Mouse (Mus musculus) hindbrain, postnatal 0 days (tissue): ENCODE data around the gene Xiap. TPM values are rescaled to one million over a fixed set of nuclear protein-coding genes. Genes with fewer than 3 reads are reported as not detected.

Experiments used
- ATAC-seq: fragments of 200-750 bp; cut with Nextera tagmentation; 2 replicates; pipeline ENCODE4 v1.8.0; 2017; ENCODE audit warnings: mild to moderate bottlenecking, moderate TSS enrichment, moderate library complexity
- DNase-seq: peaks from one replicate; pipeline ENCODE4 v3.0.0-alpha.2; 2015; ENCODE audit warnings: low spot score
- H3K27ac ChIP-seq: fragments of 300-500 bp; sonication (generic); 2 replicates; pipeline ENCODE4 v1.5.1; 2014; ENCODE audit warnings: mild to moderate bottlenecking
- H3K27me3 ChIP-seq: fragments of 300-500 bp; sonication (generic); 2 replicates; pipeline ENCODE4 v1.6.1; 2014; ENCODE audit warnings: low read length, mixed read lengths; ENCODE audit not compliant: insufficient read depth
- H3K36me3 ChIP-seq: fragments of 300-500 bp; sonication (generic); 2 replicates; pipeline ENCODE4 v1.6.1; 2014; ENCODE audit warnings: low read length, mixed read lengths; ENCODE audit not compliant: insufficient read depth
- H3K4me1 ChIP-seq: fragments of 300-500 bp; sonication (generic); 2 replicates; pipeline ENCODE4 v1.6.1; 2014; ENCODE audit warnings: antibody characterized with exemption, low read length, mixed read lengths; ENCODE audit not compliant: insufficient read depth
- H3K4me2 ChIP-seq: fragments of 300-500 bp; sonication (generic); 2 replicates; pipeline ENCODE4 v1.6.1; 2014; ENCODE audit warnings: low read depth, mild to moderate bottlenecking, low read length, moderate library complexity, mixed read lengths
- H3K4me3 ChIP-seq: fragments of 300-500 bp; sonication (generic); 2 replicates; pipeline ENCODE4 v1.5.1; 2014; ENCODE audit warnings: low read length
- H3K9ac ChIP-seq: fragments of 300-500 bp; sonication (generic); replicated peaks from 2 replicates; pipeline ENCODE4 v1.6.1; 2014; ENCODE audit warnings: mild to moderate bottlenecking, low read length, moderate library complexity, mixed read lengths
- H3K9me3 ChIP-seq: fragments of 300-500 bp; sonication (generic); 2 replicates; pipeline ENCODE4 v1.6.1; 2016; ENCODE audit warnings: low read length, mixed read lengths
- CTCF ChIP-seq: IDR thresholded peaks from 2 replicates; pipeline ENCODE4 v1.5.1; 2016; ENCODE audit warnings: antibody characterized with exemption, control low read depth, low read depth
- WGBS: fragments of 180-500 bp; shearing (Covaris S2); extraction: QIAGEN DNeasy Blood & Tissue Kit; methylation state at CpG from one replicate; pipeline ENCODE4 v1.1.7; 2014; 5-methylcytosine and 5-hydroxymethylcytosine counted together
- polyA plus RNA-seq: library from polyadenylated mRNA; unstranded; fragments of >200 nt; fragmentation: Nextera tagmentation; extraction: Ambion mirVana; gene quantifications from 2 replicates; pipeline ENCODE4 v1.2.1, GENCODE M21; 2015
- total RNA-seq: library from RNA; depleted of rRNA; stranded (reverse); fragments of >200 nt; gene quantifications from 2 replicates; pipeline ENCODE4 v1.2.3, GENCODE M21; 2014

Gene Xiap
- total and polyA plus RNA-seq, 2 experiments from 2014 or later: 10.3 to 26.6 TPM

- H3K4me2 ChIP-seq: no peak overlapping the region
- no peaks in the 10 kb centered on the region for H3K9me3 ChIP-seq
- H3K36me3 ChIP-seq: no peaks in the 10 kb centered on the region
- 50% methylated on average over 8 of the region's 8 CpGs for WGBS
- TF ChIP-seq CTCF: peak; percentile 80
- H3K4me1 ChIP-seq: no peaks in the 10 kb centered on the region
- peak; percentile 67 for DNase-seq
- no peak overlapping the region for H3K27ac ChIP-seq
- no peak overlapping the region for H3K4me3 ChIP-seq
- H3K9ac ChIP-seq: no peak overlapping the region
- no peaks in the 10 kb centered on the region for H3K27me3 ChIP-seq
- 0 out of 2 replicates have a peak, but pooled peaks have one; percentile 55 for ATAC-seq
These were observed 26.3 kb upstream of the Xiap start for GRCm38 (mm10) chrX:42033111-42033693.

GRCm38 (mm10) chrX:42033911-42034310, 25.6 kb upstream of the Xiap start:
- 69% methylated on average over 7 of the region's 7 CpGs for WGBS
- DNase-seq (no peak), ATAC-seq (no peak)
- no peaks in the 10 kb centered on the region for H3K27me3 ChIP-seq
- no peaks in the 10 kb centered on the region for H3K4me1 ChIP-seq
- no peak overlapping the region for H3K4me2 ChIP-seq
- no peak overlapping the region for H3K4me3 ChIP-seq
- no peak for TF ChIP-seq CTCF
- H3K27ac ChIP-seq: no peak overlapping the region
- H3K9me3 ChIP-seq: no peaks in the 10 kb centered on the region
- H3K36me3 ChIP-seq: no peaks in the 10 kb centered on the region
- H3K9ac ChIP-seq: no peak overlapping the region

- Histone ChIP-seq H3K36me3 (no peaks in the 10 kb centered on the region), H3K4me3 (no peak overlapping the region), H3K4me2 (no peak overlapping the region), H3K27me3 (no peaks in the 10 kb centered on the region), H3K9ac (no peak overlapping the region), H3K27ac (no peak overlapping the region), H3K4me1 (no peaks in the 10 kb centered on the region), H3K9me3 (no peaks in the 10 kb centered on the region)
- ATAC-seq: no peak
- 66% methylated on average over 5 of the region's 6 CpGs for WGBS
- TF ChIP-seq CTCF: no peak
- DNase-seq: no peak
These were observed 20.0 kb upstream of the Xiap start for GRCm38 (mm10) chrX:42039481-42039880.

- Histone ChIP-seq H3K4me2 (no peak overlapping the region), H3K36me3 (no peaks in the 10 kb centered on the region), H3K27ac (no peak overlapping the region), H3K9ac (no peak overlapping the region), H3K27me3 (no peaks in the 10 kb centered on the region), H3K4me3 (no peak overlapping the region), H3K9me3 (no peaks in the 10 kb centered on the region), H3K4me1 (no peaks in the 10 kb centered on the region)
- WGBS: 84% methylated on average over 7 of the region's 7 CpGs
- no peak for TF ChIP-seq CTCF
- no peak for ATAC-seq
- no peak for DNase-seq
These were observed 14.5 kb upstream of the Xiap start for GRCm38 (mm10) chrX:42044935-42045334.

- Histone ChIP-seq H3K27me3 (no peaks in the 10 kb centered on the region), H3K9ac (no peak overlapping the region), H3K4me3 (no peak overlapping the region), H3K4me1 (no peaks in the 10 kb centered on the region), H3K4me2 (no peak overlapping the region), H3K9me3 (no peaks in the 10 kb centered on the region), H3K27ac (no peak overlapping the region), H3K36me3 (no peaks in the 10 kb centered on the region)
- TF ChIP-seq CTCF: no peak
- DNase-seq (no peak), ATAC-seq (no peak)
- WGBS: 79% methylated on average over 5 of the region's 5 CpGs
These were observed 8.5 kb upstream of the Xiap start for GRCm38 (mm10) chrX:42050652-42051643.

GRCm38 (mm10) chrX:42057012-42057411, 2.5 kb upstream of the Xiap start:
- Histone ChIP-seq H3K27ac (no peak overlapping the region), H3K9me3 (no peaks in the 10 kb centered on the region), H3K36me3 (no peaks in the 10 kb centered on the region), H3K9ac (no peak overlapping the region), H3K27me3 (no peaks in the 10 kb centered on the region), H3K4me3 (no peak overlapping the region), H3K4me2 (no peak overlapping the region), H3K4me1 (no peaks in the 10 kb centered on the region)
- 72% methylated on average over 5 of the region's 5 CpGs for WGBS
- no peak for ATAC-seq
- no peak for DNase-seq
- TF ChIP-seq CTCF: no peak

- TF ChIP-seq CTCF: no peak
- H3K36me3 ChIP-seq: no peaks in the 10 kb centered on the region
- no peak overlapping the region for H3K4me3 ChIP-seq
- H3K9ac ChIP-seq: no peak overlapping the region
- H3K9me3 ChIP-seq: no peaks in the 10 kb centered on the region
- no peaks in the 10 kb centered on the region for H3K4me1 ChIP-seq
- WGBS: 90% methylated on average over 4 of the region's 4 CpGs
- DNase-seq (no peak), ATAC-seq (no peak)
- no peak overlapping the region for H3K4me2 ChIP-seq
- H3K27me3 ChIP-seq: no peaks in the 10 kb centered on the region
- no peak overlapping the region for H3K27ac ChIP-seq
These were observed 1.6 kb upstream of the Xiap start for GRCm38 (mm10) chrX:42057873-42058272.
